Mouse (Mus musculus): ENCODE data around the gene Bhmt. TPM values are rescaled to one million over a fixed set of nuclear protein-coding genes. Genes with fewer than 3 reads are reported as not detected.

The Bhmt gene
- total RNA-seq, 1 experiment, result 3.3 TPM

DNA sequence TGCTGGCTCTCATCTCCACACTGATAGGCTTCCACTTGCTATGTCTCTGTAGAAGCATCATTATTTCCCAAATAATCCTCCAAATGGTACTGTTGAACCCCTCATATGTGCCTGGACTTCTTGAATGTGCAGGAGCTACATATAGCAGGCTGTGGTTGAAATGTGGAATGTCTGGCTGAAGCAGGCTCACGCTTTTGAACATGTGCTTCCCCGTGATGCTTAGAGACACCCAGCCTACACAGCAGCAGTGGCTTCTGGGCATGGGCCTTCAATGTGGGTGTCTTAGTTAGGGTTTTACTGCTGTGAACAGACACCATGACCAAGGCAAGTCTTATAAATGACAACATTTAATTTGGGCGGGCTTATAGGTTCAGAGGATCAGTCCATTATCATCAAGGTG is 30.1 kb downstream of the Bhmt start:
- no peak for TF ChIP-seq CHD2 (IDR thresholded peaks at IDR 0.05; ENCODE audit: low read depth, low read length)
- TF ChIP-seq HCFC1 (IDR thresholded peaks at IDR 0.05; ENCODE audit: borderline replicate concordance, insufficient read depth, low read length), result no peak
- TF ChIP-seq MAFK (IDR thresholded peaks at IDR 0.05; ENCODE audit: insufficient read depth, low read depth, low read length), result no peak
- no peak for TF ChIP-seq ZNF384 (IDR thresholded peaks at IDR 0.05; ENCODE audit: low read depth, low read length)
- no peak for TF ChIP-seq ZC3H11A (IDR thresholded peaks at IDR 0.05; ENCODE audit: borderline replicate concordance, low read depth, low read length)
- DNase-seq (ENCODE audit: low read depth, low spot score), result no peak

GRCm38 (mm10) chr13:93606868-93607578 is 30.7 kb downstream of the Bhmt start:
- Histone ChIP-seq H3K4me1 (ENCODE audit: control insufficient read depth in 2 of 2, insufficient read depth in 2 of 2, low read length in 2 of 2, poor library complexity in 1 of 2) (peaks cover 0 to 2% of the 10 kb centered on the region in 2 experiments; a peak in 1 of 4 replicates), H3K4me3 (ENCODE audit: insufficient read depth in 1 of 2, low read depth in 1 of 2, low read length in 2 of 2, poor library complexity in 1 of 2, severe bottlenecking in 1 of 2) (no peak overlapping the region), H3K9me3 (ENCODE audit: control insufficient read depth, insufficient read depth, low read depth, low read length) (no peaks in the 10 kb centered on the region), H3K27ac (ENCODE audit: insufficient read depth, low read depth, low read length, poor library complexity, severe bottlenecking) (no peak overlapping the region), H3K36me3 (ENCODE audit: control insufficient read depth, insufficient read depth, low read length, poor library complexity, severe bottlenecking) (no peaks in the 10 kb centered on the region), H3K9ac (ENCODE audit: insufficient read depth, low read depth, low read length, poor library complexity, severe bottlenecking) (no peak overlapping the region)
- in situ Hi-C loops (cut with MboI; ENCODE audit: low sequenced_read_pairs in 2 of 2, unreplicated experiment in 2 of 2), result no loop called here
- DNase-seq (ENCODE audit: low read depth, low spot score), result no peak
- TF ChIP-seq MAFK (IDR thresholded peaks at IDR 0.05; ENCODE audit: insufficient read depth, low read depth, low read length), result no peak

More for the DNA sequence above, 30.1 kb downstream of the Bhmt start:
- in situ Hi-C loops (cut with MboI; ENCODE audit: low sequenced_read_pairs in 2 of 2, unreplicated experiment in 2 of 2), result no loop called here
- Histone ChIP-seq H3K9me3 (ENCODE audit: control insufficient read depth, insufficient read depth, low read depth, low read length) (no peaks in the 10 kb centered on the region), H3K9ac (ENCODE audit: insufficient read depth, low read depth, low read length, poor library complexity, severe bottlenecking) (no peak overlapping the region), H3K36me3 (ENCODE audit: control insufficient read depth, insufficient read depth, low read length, poor library complexity, severe bottlenecking) (no peaks in the 10 kb centered on the region), H3K4me1 (ENCODE audit: control insufficient read depth in 2 of 2, insufficient read depth in 2 of 2, low read length in 2 of 2, poor library complexity in 1 of 2) (peaks cover 0 to 2% of the 10 kb centered on the region in 2 experiments; a peak in 1 of 4 replicates), H3K4me3 (ENCODE audit: insufficient read depth in 1 of 2, low read depth in 1 of 2, low read length in 2 of 2, poor library complexity in 1 of 2, severe bottlenecking in 1 of 2) (no peak overlapping the region), H3K27ac (ENCODE audit: insufficient read depth, low read depth, low read length, poor library complexity, severe bottlenecking) (no peak overlapping the region)

GRCm38 (mm10) chr13:93604698-93605097 is 33.1 kb downstream of the Bhmt start:
- H3K36me3 ChIP-seq (ENCODE audit: control insufficient read depth, insufficient read depth, low read length, poor library complexity, severe bottlenecking), result no peaks in the 10 kb centered on the region
- no peak overlapping the region for H3K9ac ChIP-seq (ENCODE audit: insufficient read depth, low read depth, low read length, poor library complexity, severe bottlenecking)
- TF ChIP-seq HCFC1 (IDR thresholded peaks at IDR 0.05; ENCODE audit: borderline replicate concordance, insufficient read depth, low read length) (no peak), MAFK (IDR thresholded peaks at IDR 0.05; ENCODE audit: insufficient read depth, low read depth, low read length) (no peak)
- in situ Hi-C loops (cut with MboI; ENCODE audit: low sequenced_read_pairs in 2 of 2, unreplicated experiment in 2 of 2), result no loop called here
- H3K4me3 ChIP-seq (ENCODE audit: insufficient read depth in 1 of 2, low read depth in 1 of 2, low read length in 2 of 2, poor library complexity in 1 of 2, severe bottlenecking in 1 of 2), result no peak overlapping the region
- H3K9me3 ChIP-seq (ENCODE audit: control insufficient read depth, insufficient read depth, low read depth, low read length), result no peaks in the 10 kb centered on the region
- H3K4me1 ChIP-seq (ENCODE audit: control insufficient read depth in 2 of 2, insufficient read depth in 2 of 2, low read length in 2 of 2, poor library complexity in 1 of 2), result peaks cover 0 to 2% of the 10 kb centered on the region in 2 experiments; a peak in 1 of 4 replicates
- DNase-seq (ENCODE audit: low read depth, low spot score), result no peak
- no peak overlapping the region for H3K27ac ChIP-seq (ENCODE audit: insufficient read depth, low read depth, low read length, poor library complexity, severe bottlenecking)

DNA sequence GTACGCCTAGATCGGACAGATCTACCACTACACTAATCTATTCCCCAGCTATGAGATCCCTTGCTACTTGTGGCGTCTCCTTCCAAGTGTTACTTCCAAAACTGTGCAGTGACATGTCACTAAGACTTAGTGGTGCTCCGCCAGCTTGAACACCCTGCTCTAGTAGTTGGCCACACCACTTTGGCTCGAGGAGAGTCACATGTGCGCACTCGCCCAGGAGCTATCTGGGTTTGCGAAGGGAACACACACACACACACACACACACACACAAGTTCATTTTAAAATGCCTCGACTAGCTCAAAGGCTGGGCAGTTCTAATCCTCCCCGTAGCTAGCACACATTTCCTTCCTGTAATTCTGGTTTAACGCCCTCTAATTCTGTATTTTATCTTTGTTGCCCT is 36.2 kb downstream of the Bhmt start:
- DNase-seq (ENCODE audit: low read depth, low spot score), result no peak
- Histone ChIP-seq H3K9ac (ENCODE audit: insufficient read depth, low read depth, low read length, poor library complexity, severe bottlenecking) (no peak overlapping the region), H3K36me3 (ENCODE audit: control insufficient read depth, insufficient read depth, low read length, poor library complexity, severe bottlenecking) (no peaks in the 10 kb centered on the region), H3K9me3 (ENCODE audit: control insufficient read depth, insufficient read depth, low read depth, low read length) (no peaks in the 10 kb centered on the region), H3K27ac (ENCODE audit: insufficient read depth, low read depth, low read length, poor library complexity, severe bottlenecking) (no peak overlapping the region), H3K4me1 (ENCODE audit: control insufficient read depth in 2 of 2, insufficient read depth in 2 of 2, low read length in 2 of 2, poor library complexity in 1 of 2) (no peaks in the 10 kb centered on the region), H3K4me3 (ENCODE audit: insufficient read depth in 1 of 2, low read depth in 1 of 2, low read length in 2 of 2, poor library complexity in 1 of 2, severe bottlenecking in 1 of 2) (0 out of 4 replicates have a peak overlapping the region, but pooled peaks of 1 of the 2 experiments have one; percentile 3)
- in situ Hi-C loops (cut with MboI; ENCODE audit: low sequenced_read_pairs in 2 of 2, unreplicated experiment in 2 of 2), result no loop called here
- TF ChIP-seq MAFK (IDR thresholded peaks at IDR 0.05; ENCODE audit: insufficient read depth, low read depth, low read length), result no peak
- TF ChIP-seq CHD2 (IDR thresholded peaks at IDR 0.05; ENCODE audit: low read depth, low read length), result no peak
- TF ChIP-seq HCFC1 (IDR thresholded peaks at IDR 0.05; ENCODE audit: borderline replicate concordance, insufficient read depth, low read length), result no peak
- no peak for TF ChIP-seq ZNF384 (IDR thresholded peaks at IDR 0.05; ENCODE audit: low read depth, low read length)
- TF ChIP-seq ZC3H11A (IDR thresholded peaks at IDR 0.05; ENCODE audit: borderline replicate concordance, low read depth, low read length), result no peak

Measured in ES-E14 (cell line).